ENCODE assay signal across 8 mouse cellular contexts in the genomic region with DNA sequence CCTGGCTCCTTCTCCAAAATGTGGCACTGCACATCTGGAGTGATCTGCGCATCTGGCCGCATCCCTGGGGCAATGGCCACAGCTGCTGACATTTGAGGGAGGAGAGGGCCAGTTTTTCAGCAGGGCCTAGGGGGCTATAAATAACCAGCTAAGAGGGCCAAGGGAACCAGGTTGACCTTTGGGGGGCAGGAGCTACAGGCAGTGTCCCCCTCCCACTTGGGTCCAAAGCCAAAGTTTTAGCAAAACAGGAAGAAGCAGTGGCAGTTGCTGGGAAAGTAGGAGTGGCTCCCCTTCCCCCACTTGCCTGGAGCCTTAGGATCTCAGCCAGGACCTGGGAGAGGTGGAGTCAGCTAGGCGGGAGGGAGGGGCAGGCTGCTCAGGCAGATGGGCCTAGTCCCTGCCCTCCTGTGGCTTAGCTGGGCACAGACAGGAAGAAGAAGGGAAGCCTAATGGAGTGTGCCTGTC. TPM values are rescaled to one million over a fixed set of nuclear protein-coding genes. Genes with fewer than 3 reads are reported as not detected.
DNase-seq lines count a peak whose midpoint lies in the region; ATAC-seq and TF ChIP-seq lines count a peak whose summit lies in the region.

No protein-coding gene starts in this region.

- WGBS in lung, embryonic 15.5 days = 17% methylated on average over 3 of the region's 3 CpGs

- peaks cover 21 to 60% of the 10 kb centered on the region in 2 experiments for H3K36me3 ChIP-seq in MEL (ENCODE audit: control insufficient read depth in 1 of 2, insufficient read depth in 2 of 2, low read length in 2 of 2)
- H3K36me3 ChIP-seq in lung, embryonic 15.5 days = no peaks in the 10 kb centered on the region

- peak; percentile 88 for ATAC-seq in lung, embryonic 15.5 days (ENCODE audit: borderline replicate concordance, extremely low read depth, low FRiP score, low TSS enrichment)

- H3K27me3 ChIP-seq in MEL (ENCODE audit: control insufficient read depth in 1 of 2, insufficient read depth in 2 of 2, low read length in 2 of 2) = no peaks in the 10 kb centered on the region
- H3K27me3 ChIP-seq in lung, embryonic 15.5 days = no peaks in the 10 kb centered on the region

- DNase-seq in MEL (ENCODE audit: low read depth, low spot score) = peak; percentile 96
- peak; percentile 79 to 87 for DNase-seq in adrenal gland, postnatal 36 days
- DNase-seq in heart, adult 8-10 months (ENCODE audit: low spot score) = peak; percentile 89
- DNase-seq in kidney, adult 9 months = peak; percentile 90
- peak; percentile 42 for DNase-seq in thymus, postnatal 25 days
- DNase-seq in spleen, adult 18-20 months = no peak
- no peak for DNase-seq in spleen, adult 12 weeks (ENCODE audit: low spot score)

- no peak for TF ChIP-seq POLR2A in MEL (IDR thresholded peaks at IDR 0.05; ENCODE audit: control insufficient read depth in 1 of 2, insufficient read depth in 1 of 2, low read depth in 1 of 2, low read length in 2 of 2, poor library complexity in 1 of 2)

- no peak; a peak in 1 of 6 replicates for TF ChIP-seq CTCF in MEL (IDR thresholded peaks at IDR 0.05 in 2 of 3, conservative IDR thresholded peaks at IDR 0.05 in 1 of 3; ENCODE audit: control insufficient read depth in 1 of 3, insufficient read depth in 1 of 3, low read depth in 2 of 3, low read length in 3 of 3, poor library complexity in 1 of 3, severe bottlenecking in 1 of 3)

- H3K79me2 ChIP-seq in MEL (ENCODE audit: control insufficient read depth, insufficient read depth, low read length, poor library complexity) = peaks cover 93% of the 10 kb centered on the region

- H3K4me2 ChIP-seq in lung, embryonic 15.5 days = no peak overlapping the region

- peaks cover 33 to 64% of the 10 kb centered on the region in 2 experiments for H3K4me1 ChIP-seq in MEL (ENCODE audit: control insufficient read depth in 1 of 2, insufficient read depth in 2 of 2, low read length in 2 of 2)
- H3K4me1 ChIP-seq in lung, embryonic 15.5 days = peaks cover 48% of the 10 kb centered on the region

- no peaks in the 10 kb centered on the region for H3K9me3 ChIP-seq in MEL (replicated peaks; ENCODE audit: insufficient read depth, low read length)
- H3K9me3 ChIP-seq in lung, embryonic 15.5 days = no peaks in the 10 kb centered on the region

- TF ChIP-seq RAD21 in MEL (IDR thresholded peaks at IDR 0.05; ENCODE audit: low read depth, low read length) = no peak

- no peak for TF ChIP-seq EP300 in MEL (IDR thresholded peaks at IDR 0.05; ENCODE audit: low read depth in 1 of 2, low read length in 2 of 2)

- peak overlapping the region; percentile 91 for H3K9ac ChIP-seq in MEL (ENCODE audit: control insufficient read depth, low read depth, low read length, poor library complexity, severe bottlenecking)
- no peak overlapping the region for H3K9ac ChIP-seq in lung, embryonic 15.5 days

- H3K27ac ChIP-seq in MEL (ENCODE audit: control insufficient read depth, low read depth, low read length) = peak overlapping the region; percentile 99
- H3K27ac ChIP-seq in lung, embryonic 15.5 days = peak overlapping the region; percentile 85

- peak overlapping the region in 1 of 2 experiments; percentile 69; a peak in 1 of 4 replicates for H3K4me3 ChIP-seq in MEL (ENCODE audit: control insufficient read depth in 1 of 2, insufficient read depth in 1 of 2, low read depth in 2 of 2, low read length in 2 of 2)
- H3K4me3 ChIP-seq in lung, embryonic 15.5 days = no peak overlapping the region

TF ChIP-seq in MEL, 35 proteins besides CTCF, POLR2A, EP300 and RAD21:
- no peak for TF ChIP-seq ZNF384 (IDR thresholded peaks at IDR 0.05; ENCODE audit: low read depth, low read length)
- no peak for TF ChIP-seq ZC3H11A (IDR thresholded peaks at IDR 0.05; ENCODE audit: low read depth, low read length)
- TF ChIP-seq MYC (IDR thresholded peaks at IDR 0.05; ENCODE audit: low read depth, low read length) = no peak
- no peak for TF ChIP-seq NELFE (IDR thresholded peaks at IDR 0.05; ENCODE audit: low read depth, low read length)
- peak; percentile 8; the same call in 1 of the 2 replicates for TF ChIP-seq TAL1 (IDR thresholded peaks at IDR 0.05; ENCODE audit: low read length)

RNA-seq across cellular contexts. Expression of a gene that starts 4.3 kb away (rescaled TPM):
- total RNA-seq in MEL (2012; rRNA removed) = 100 and 102 TPM in 2 replicates
- 100 to 1,000 TPM in 1 of 2 experiments, not detected in 1; 389 TPM for polyA plus RNA-seq in MEL (2012; ENCODE audit: insufficient read depth in 1 of 2, insufficient read length in 2 of 2, low read depth in 1 of 2, low replicate concordance in 2 of 2, missing spikeins in 1 of 2)
- total RNA-seq in adrenal gland, postnatal 36 days (2021) = 10 to 100 TPM; 63.5 to 67.2 TPM
- total RNA-seq in heart, adult 8-10 months (2022) = 10 to 100 TPM; 22.9 to 29.0 (median 26.5) TPM
- 40.6 and 44.7 TPM in 2 replicates for polyA plus RNA-seq in lung, embryonic 15.5 days (2015; fragmentation: Nextera tagmentation; extraction: Ambion mirVana)

Comparison
In these comparisons a context has a peak if more than half of its experiments do, and no peak if none do; other contexts are left out.
1. DNase-seq: peak in MEL (single experiment), adrenal gland, postnatal 36 days (2 of 2), heart, adult 8-10 months (single experiment), kidney, adult 9 months (single experiment) and thymus, postnatal 25 days (single experiment); none in spleen, adult 18-20 months (0 of 2) and spleen, adult 12 weeks (single experiment).